Mouse (Mus musculus) thymus, adult 2 months (tissue): ENCODE results near the gene Fam171a2. TPM values are rescaled to one million over a fixed set of nuclear protein-coding genes. Genes with fewer than 3 reads are reported as not detected.

ENCODE experiments used
- DNase-seq: peaks from one replicate; pipeline ENCODE4 v3.0.0; 2021
- H3K27ac ChIP-seq: fragments of 200-500 bp; 2 replicates; pipeline ENCODE4 v1.5.1; 2012; ENCODE audit warnings: low read length, control low read depth; ENCODE audit not compliant: control insufficient read depth, insufficient read depth
- H3K27me3 ChIP-seq: fragments of 200-500 bp; 2 replicates; pipeline ENCODE4 v1.6.1; 2012; ENCODE audit warnings: mild to moderate bottlenecking, low read length, moderate library complexity, mixed read lengths; ENCODE audit not compliant: control insufficient read depth, insufficient read depth
- H3K36me3 ChIP-seq: fragments of 200-500 bp; 2 replicates; pipeline ENCODE4 v1.6.1; 2012; ENCODE audit warnings: mild to moderate bottlenecking, low read length, moderate library complexity; ENCODE audit not compliant: control insufficient read depth, insufficient read depth
- H3K4me1 ChIP-seq: fragments of 200-500 bp; replicated peaks from 2 replicates; pipeline ENCODE4 v1.6.1; 2012; ENCODE audit warnings: low read length; ENCODE audit not compliant: control insufficient read depth, insufficient read depth
- H3K4me3 ChIP-seq: fragments of 200-500 bp; 2 replicates; pipeline ENCODE4 v1.5.1; 2012; ENCODE audit warnings: mild to moderate bottlenecking, low read length, control low read depth, moderate library complexity; ENCODE audit not compliant: control insufficient read depth, insufficient read depth
- CTCF ChIP-seq: fragments of 200-500 bp; IDR thresholded peaks from 2 replicates; pipeline ENCODE4 v1.5.1; 2012; ENCODE audit warnings: mild to moderate bottlenecking, control low read depth, low read length, moderate library complexity, borderline replicate concordance; ENCODE audit not compliant: control insufficient read depth, poor library complexity, insufficient read depth; ENCODE audit errors: extremely low read depth
- POLR2A ChIP-seq: fragments of 200-500 bp; IDR thresholded peaks from 2 replicates; pipeline ENCODE4 v1.6.1; 2012; ENCODE audit warnings: mild to moderate bottlenecking, low read length, control low read depth, moderate library complexity; ENCODE audit not compliant: control insufficient read depth, poor library complexity, insufficient read depth; ENCODE audit errors: extremely low read depth
- WGBS: fragments of 180-500 bp; shearing (Covaris S2); methylation state at CpG from one replicate; pipeline ENCODE4 v1.1.7; 2018; 5-methylcytosine and 5-hydroxymethylcytosine counted together
- polyA plus RNA-seq: library from polyadenylated mRNA; depleted of rRNA; stranded (reverse); fragments of >200 nt; gene quantifications from 2 replicates; pipeline ENCODE4 v1.2.3, GENCODE M21; 2012

The Fam171a2 gene
- polyA plus RNA-seq, 1 experiment: 2.6 TPM

- H3K36me3 ChIP-seq: no peaks in the 10 kb centered on the region
- H3K27ac ChIP-seq: no peak overlapping the region
- peaks cover 3% of the 10 kb centered on the region; the same call in 1 of the 2 replicates for H3K27me3 ChIP-seq
- TF ChIP-seq POLR2A (no peak), CTCF (no peak)
- no peak for DNase-seq
- H3K4me3 ChIP-seq: no peak overlapping the region
- 93% methylated on average over 11 of the region's 11 CpGs for WGBS
- H3K4me1 ChIP-seq: peaks cover 26% of the 10 kb centered on the region
These were observed 12.4 kb downstream of the Fam171a2 start for GRCm38 (mm10) chr11:102434816-102435705.

- Histone ChIP-seq H3K4me1 (peaks cover 28% of the 10 kb centered on the region), H3K4me3 (no peak overlapping the region), H3K27ac (no peak overlapping the region), H3K36me3 (no peaks in the 10 kb centered on the region), H3K27me3 (peaks cover 3% of the 10 kb centered on the region; the same call in 1 of the 2 replicates)
- DNase-seq: peak; percentile 81
- WGBS: 30% methylated on average over 7 of the region's 7 CpGs
- TF ChIP-seq POLR2A: no peak
- peak; percentile 52; the same call in 1 of the 2 replicates for TF ChIP-seq CTCF
These were observed 13.1 kb downstream of the Fam171a2 start for GRCm38 (mm10) chr11:102434406-102434805.

GRCm38 (mm10) chr11:102433866-102434265 lies 13.6 kb downstream of the Fam171a2 start:
- no peak for DNase-seq
- 94% methylated on average over 7 of the region's 7 CpGs for WGBS
- no peak for TF ChIP-seq CTCF
- no peak for TF ChIP-seq POLR2A
- Histone ChIP-seq H3K27me3 (peaks cover 3% of the 10 kb centered on the region; the same call in 1 of the 2 replicates), H3K27ac (no peak overlapping the region), H3K36me3 (no peaks in the 10 kb centered on the region), H3K4me1 (peaks cover 28% of the 10 kb centered on the region), H3K4me3 (no peak overlapping the region)

- H3K36me3 ChIP-seq: no peaks in the 10 kb centered on the region
- DNase-seq: no peak
- WGBS: 66% methylated on average over 6 of the region's 6 CpGs
- no peak overlapping the region for H3K4me3 ChIP-seq
- peaks cover 25% of the 10 kb centered on the region for H3K4me1 ChIP-seq
- no peak overlapping the region for H3K27ac ChIP-seq
- TF ChIP-seq POLR2A: no peak
- TF ChIP-seq CTCF: 0 out of 2 replicates have a peak, but pooled peaks have one; percentile 4
- H3K27me3 ChIP-seq: peaks cover 3% of the 10 kb centered on the region; the same call in 1 of the 2 replicates
These were observed 14.6 kb downstream of the Fam171a2 start for GRCm38 (mm10) chr11:102432896-102433295.

GRCm38 (mm10) chr11:102432115-102432843 lies 15.2 kb downstream of the Fam171a2 start:
- peak; percentile 29 for DNase-seq
- Histone ChIP-seq H3K4me1 (peaks cover 19% of the 10 kb centered on the region), H3K36me3 (no peaks in the 10 kb centered on the region), H3K4me3 (peak overlapping the region; percentile 26), H3K27ac (no peak overlapping the region), H3K27me3 (no peaks in the 10 kb centered on the region; the same call in 1 of the 2 replicates)
- TF ChIP-seq CTCF: 0 out of 2 replicates have a peak, but pooled peaks have one; percentile 8
- TF ChIP-seq POLR2A: no peak
- under 1% methylated on average over 16 of the region's 16 CpGs for WGBS

GRCm38 (mm10) chr11:102431728-102432114 lies 15.8 kb downstream of the Fam171a2 start:
- H3K4me3 ChIP-seq: no peak overlapping the region; the same call in 1 of the 2 replicates
- H3K27ac ChIP-seq: no peak overlapping the region
- TF ChIP-seq CTCF: no peak
- TF ChIP-seq POLR2A: no peak

GRCm38 (mm10) chr11:102431018-102431645 lies 16.4 kb downstream of the Fam171a2 start:
- WGBS: 2% methylated on average over 7 of the region's 7 CpGs
- no peaks in the 10 kb centered on the region for H3K27me3 ChIP-seq
- TF ChIP-seq CTCF: peak; percentile 52; the same call in 1 of the 2 replicates
- no peak for TF ChIP-seq POLR2A
- DNase-seq: peak; percentile 87
- peaks cover 19% of the 10 kb centered on the region for H3K4me1 ChIP-seq
- no peak overlapping the region; the same call in 1 of the 2 replicates for H3K27ac ChIP-seq
- H3K4me3 ChIP-seq: peak overlapping the region; percentile 57
- H3K36me3 ChIP-seq: no peaks in the 10 kb centered on the region

More at GRCm38 (mm10) chr11:102431728-102432114, 15.8 kb downstream of the Fam171a2 start:
- H3K36me3 ChIP-seq: no peaks in the 10 kb centered on the region
- H3K4me1 ChIP-seq: peaks cover 19% of the 10 kb centered on the region
- no peaks in the 10 kb centered on the region for H3K27me3 ChIP-seq
- 47% methylated on average over 3 of the region's 3 CpGs for WGBS
- DNase-seq: no peak
